Mouse (Mus musculus) forebrain, embryonic 11.5 days (tissue): ENCODE data around the gene Ppp1r1a. TPM values are rescaled to one million over a fixed set of nuclear protein-coding genes. Genes with fewer than 3 reads are reported as not detected.

ENCODE experiments used
- ATAC-seq: fragments of 200-750 bp; cut with Nextera tagmentation; replicated peaks from 2 replicates; pipeline ENCODE4 v1.8.0; 2017; ENCODE audit warnings: moderate TSS enrichment; ENCODE audit not compliant: low FRiP score
- DNase-seq: peaks from one replicate; pipeline ENCODE4 v3.0.0-alpha.2; 2017; ENCODE audit warnings: low spot score
- H3K27ac ChIP-seq: fragments of 300-500 bp; sonication (generic); 2 replicates; pipeline ENCODE4 v1.5.1; 2014; ENCODE audit warnings: low read depth, low read length
- H3K27me3 ChIP-seq: fragments of 300-500 bp; sonication (generic); 2 replicates; pipeline ENCODE4 v1.6.1; 2014; ENCODE audit warnings: mild to moderate bottlenecking, low read length, mixed read lengths; ENCODE audit not compliant: control insufficient read depth, insufficient read depth
- H3K36me3 ChIP-seq: fragments of 300-500 bp; sonication (generic); 2 replicates; pipeline ENCODE4 v1.6.1; 2014; ENCODE audit warnings: mild to moderate bottlenecking, low read length, moderate library complexity, mixed read lengths; ENCODE audit not compliant: control insufficient read depth, insufficient read depth
- H3K4me1 ChIP-seq: fragments of 300-500 bp; sonication (generic); replicated peaks from 2 replicates; pipeline ENCODE4 v1.6.1; 2014; ENCODE audit warnings: low read length, mixed read lengths; ENCODE audit not compliant: control insufficient read depth, insufficient read depth
- H3K4me2 ChIP-seq: fragments of 300-500 bp; sonication (generic); 2 replicates; pipeline ENCODE4 v1.6.1; 2014; ENCODE audit warnings: low read depth, mild to moderate bottlenecking, low read length, moderate library complexity, mixed read lengths; ENCODE audit not compliant: severe bottlenecking
- H3K4me3 ChIP-seq: fragments of 300-500 bp; sonication (generic); 2 replicates; pipeline ENCODE4 v1.5.1; 2014; ENCODE audit warnings: low read depth, low read length
- H3K9ac ChIP-seq: fragments of 300-500 bp; sonication (generic); 2 replicates; pipeline ENCODE4 v1.6.1; 2014; ENCODE audit warnings: low read length
- H3K9me3 ChIP-seq: fragments of 300-500 bp; sonication (generic); 2 replicates; pipeline ENCODE4 v1.6.1; 2016; ENCODE audit warnings: low read length, mixed read lengths; ENCODE audit not compliant: control insufficient read depth
- WGBS: fragments of 180-500 bp; shearing (Covaris S2); extraction: QIAGEN DNeasy Blood & Tissue Kit; methylation state at CpG from one replicate; pipeline ENCODE4 v1.1.7; 2014; 5-methylcytosine and 5-hydroxymethylcytosine counted together
- polyA plus RNA-seq: library from polyadenylated mRNA; unstranded; fragments of >200 nt; fragmentation: Nextera tagmentation; extraction: Ambion mirVana; gene quantifications from 2 replicates; pipeline ENCODE4 v1.2.1, GENCODE M21; 2014

The Ppp1r1a gene
- 38.8 and 43.7 TPM in 2 replicates for polyA plus RNA-seq

DNA sequence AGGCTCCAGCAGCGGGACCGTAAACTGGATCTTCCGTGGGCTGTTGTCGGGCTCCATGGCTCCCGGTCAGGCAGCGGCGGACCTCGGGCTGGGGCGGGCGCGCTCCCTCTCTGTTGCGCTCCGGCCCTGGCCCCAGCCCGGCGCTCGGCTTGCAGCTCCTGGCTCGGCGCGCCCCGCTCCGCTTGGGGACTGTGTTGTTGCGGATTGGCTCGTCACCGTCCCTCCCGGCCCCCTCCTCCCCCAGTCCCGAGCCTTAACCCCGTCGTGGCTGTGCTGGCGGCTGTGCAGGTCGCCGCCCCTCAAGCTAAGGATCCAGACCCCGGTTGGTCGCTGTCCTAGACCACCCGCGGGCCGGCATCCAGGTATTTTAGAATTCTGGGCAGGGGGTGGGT is at the start of gene Ppp1r1a:
TSS of gene Ppp1r1a (minus strand) at position 182 of the 392 bp plus-strand sequence.
- no peaks in the 10 kb centered on the region for H3K27me3 ChIP-seq

DNA sequence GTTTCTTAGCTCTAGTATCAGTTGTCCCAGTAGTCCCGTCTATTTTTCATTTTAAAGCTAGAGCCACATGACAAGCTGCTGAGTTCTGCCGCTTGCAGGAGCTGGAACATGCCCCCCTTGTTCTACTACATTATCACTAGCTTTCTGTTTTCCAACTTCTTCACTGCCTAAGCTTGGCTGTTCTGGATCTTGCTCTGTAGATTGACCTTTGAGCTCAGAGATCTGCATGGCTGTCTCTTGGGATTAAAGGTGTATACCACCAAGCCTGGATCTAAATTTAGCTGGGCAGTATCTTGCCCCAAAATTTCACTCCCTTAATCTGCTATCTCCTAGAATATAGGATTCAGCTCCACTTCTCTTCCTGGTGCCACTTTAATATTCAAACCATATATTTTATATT is 48.1 kb upstream of the Ppp1r1a start:
- no peak overlapping the region for H3K9ac ChIP-seq
- WGBS = 86% methylated on average over 2 of the region's 2 CpGs
- no peaks in the 10 kb centered on the region for H3K27me3 ChIP-seq

More for the DNA sequence above, at the start of gene Ppp1r1a:
- Histone ChIP-seq H3K27ac (no peak within 1 kb of the TSS), H3K4me2 (peak within 1 kb of the TSS; percentile 94), H3K9me3 (no peaks in the 10 kb centered on the region), H3K4me3 (peak within 1 kb of the TSS; percentile 75), H3K36me3 (no peaks in the 10 kb centered on the region), H3K4me1 (no peaks in the 10 kb centered on the region; the same call in 1 of the 2 replicates), H3K9ac (peak within 1 kb of the TSS; percentile 70)
- DNase-seq (peak; percentile 90), ATAC-seq (peak; percentile 90)
- WGBS = under 1% methylated on average over 31 of the region's 36 CpGs

DNA sequence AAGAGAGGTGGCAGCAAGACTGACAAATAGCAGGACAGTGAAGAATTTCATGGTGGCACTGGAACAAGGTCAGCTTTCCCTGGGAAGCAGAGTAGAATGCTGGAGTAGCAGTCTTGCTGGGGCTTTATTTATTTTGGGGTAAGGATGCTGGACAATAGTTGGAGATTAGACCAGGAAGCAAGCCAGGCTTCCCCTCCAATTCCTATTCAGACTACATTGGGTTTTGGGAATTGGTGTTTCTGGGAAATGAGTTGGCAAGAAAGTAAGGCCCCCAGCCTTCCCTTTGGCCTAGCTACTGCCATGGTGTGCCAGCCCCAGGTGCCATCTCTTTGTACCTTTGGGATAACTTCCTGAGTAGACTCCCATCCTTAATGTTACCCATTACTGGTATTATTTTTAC is 27.2 kb upstream of the Ppp1r1a start, which contains the start of gene Glycam1:
TSS of gene Glycam1 (minus strand) at position 101 of the 400 bp plus-strand sequence.
- no peaks in the 10 kb centered on the region for H3K4me1 ChIP-seq
- no peaks in the 10 kb centered on the region for H3K36me3 ChIP-seq
- DNase-seq (no peak), ATAC-seq (no peak)
- no peak within 1 kb of the TSS for H3K4me2 ChIP-seq
- H3K9me3 ChIP-seq = no peaks in the 10 kb centered on the region
- H3K27me3 ChIP-seq = no peaks in the 10 kb centered on the region
- H3K9ac ChIP-seq = no peak within 1 kb of the TSS
- H3K27ac ChIP-seq = no peak within 1 kb of the TSS
- H3K4me3 ChIP-seq = no peak within 1 kb of the TSS

More for the DNA sequence above, 48.1 kb upstream of the Ppp1r1a start:
- H3K27ac ChIP-seq = no peak overlapping the region
- no peak overlapping the region for H3K4me2 ChIP-seq
- no peaks in the 10 kb centered on the region for H3K36me3 ChIP-seq
- ATAC-seq (no peak), DNase-seq (no peak)
- no peaks in the 10 kb centered on the region for H3K4me1 ChIP-seq
- H3K4me3 ChIP-seq = no peak overlapping the region
- no peaks in the 10 kb centered on the region for H3K9me3 ChIP-seq

DNA sequence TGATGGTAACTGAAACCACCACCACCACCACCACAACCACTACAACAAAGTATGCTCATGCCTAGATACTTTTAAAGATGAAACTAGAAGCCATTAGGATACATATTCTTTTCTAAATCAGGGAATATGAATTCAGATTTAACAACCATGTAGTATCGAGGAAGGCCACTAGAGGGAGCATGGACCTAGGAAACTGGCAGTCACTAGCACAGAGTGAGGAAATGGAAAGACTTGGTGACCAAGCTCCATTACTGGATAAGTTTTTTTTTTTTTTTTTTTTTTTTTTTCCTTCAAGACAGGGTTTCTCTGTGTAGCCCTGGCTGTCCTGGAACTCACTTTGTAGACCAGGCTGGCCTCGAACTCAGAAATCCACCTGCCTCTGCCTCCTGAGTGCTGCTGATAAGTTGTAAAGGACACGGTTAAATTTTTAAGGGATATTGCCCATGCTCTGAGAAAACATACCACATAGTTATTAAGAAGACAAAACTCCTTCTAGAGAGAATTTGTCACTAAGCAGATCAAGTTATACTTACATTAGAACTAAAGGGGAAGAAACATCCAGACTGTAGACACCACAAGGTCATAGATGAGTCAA is 14.4 kb upstream of the Ppp1r1a start:
- WGBS = 57% methylated on average over 3 of the region's 3 CpGs
- H3K27ac ChIP-seq = no peak overlapping the region
- H3K9me3 ChIP-seq = no peaks in the 10 kb centered on the region
- no peaks in the 10 kb centered on the region for H3K36me3 ChIP-seq
- no peak overlapping the region for H3K4me2 ChIP-seq
- no peaks in the 10 kb centered on the region for H3K4me1 ChIP-seq
- no peak overlapping the region for H3K4me3 ChIP-seq
- DNase-seq = no peak
- H3K27me3 ChIP-seq = no peaks in the 10 kb centered on the region
- H3K9ac ChIP-seq = no peak overlapping the region
- peak; percentile 76 for ATAC-seq

DNA sequence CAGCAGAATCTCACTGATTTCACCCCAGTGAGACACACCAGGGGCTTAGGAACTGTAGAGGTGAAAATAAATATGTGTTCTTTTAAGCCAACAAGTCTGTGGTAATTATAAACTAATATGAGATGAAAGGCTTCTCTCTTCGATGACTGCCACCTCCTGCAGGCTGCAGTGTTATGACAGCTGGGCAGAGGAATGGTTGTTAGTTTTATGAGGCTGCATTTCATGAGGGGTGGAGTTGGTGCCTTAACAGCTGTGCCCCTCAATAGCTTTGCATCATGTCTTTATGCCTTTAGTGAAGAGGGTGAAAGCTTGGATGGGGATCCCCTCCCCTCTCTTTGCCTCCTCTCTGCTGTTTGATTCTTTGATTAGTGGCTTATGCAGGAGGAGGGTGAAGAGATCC is 13.2 kb upstream of the Ppp1r1a start:
- WGBS = 50% methylated on average over 1 of the region's 1 CpGs
- H3K9me3 ChIP-seq = no peaks in the 10 kb centered on the region
- DNase-seq = no peak

DNA sequence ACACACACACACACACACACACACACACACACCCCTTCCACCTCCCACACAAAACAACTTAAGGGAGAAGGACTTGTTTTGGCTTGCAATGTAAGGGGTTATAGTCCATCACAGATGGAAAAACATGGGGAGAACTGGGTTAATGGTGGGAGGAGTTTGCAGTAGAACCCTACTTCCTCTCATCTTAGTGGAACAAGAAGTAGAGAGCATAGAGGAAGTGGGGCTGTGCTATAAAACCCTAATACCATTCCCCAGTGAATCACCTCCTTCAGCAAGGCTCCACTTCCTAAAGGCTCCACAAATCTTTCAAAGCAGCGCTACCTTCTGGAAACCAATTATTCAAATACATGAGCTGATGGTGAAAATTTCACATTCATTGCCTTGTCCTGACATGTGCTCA is 11.7 kb upstream of the Ppp1r1a start:
- Histone ChIP-seq H3K4me2 (no peak overlapping the region), H3K4me3 (no peak overlapping the region), H3K9ac (no peak overlapping the region), H3K4me1 (no peaks in the 10 kb centered on the region), H3K27ac (no peak overlapping the region), H3K36me3 (no peaks in the 10 kb centered on the region), H3K9me3 (no peaks in the 10 kb centered on the region), H3K27me3 (no peaks in the 10 kb centered on the region)
- DNase-seq = no peak
- no peak for ATAC-seq
- WGBS = 93% methylated on average over 1 of the region's 1 CpGs

More for the DNA sequence above, 13.2 kb upstream of the Ppp1r1a start:
- Histone ChIP-seq H3K27me3 (no peaks in the 10 kb centered on the region), H3K27ac (no peak overlapping the region), H3K4me1 (no peaks in the 10 kb centered on the region), H3K4me2 (no peak overlapping the region), H3K36me3 (no peaks in the 10 kb centered on the region), H3K9ac (no peak overlapping the region), H3K4me3 (no peak overlapping the region)
- no peak for ATAC-seq

DNA sequence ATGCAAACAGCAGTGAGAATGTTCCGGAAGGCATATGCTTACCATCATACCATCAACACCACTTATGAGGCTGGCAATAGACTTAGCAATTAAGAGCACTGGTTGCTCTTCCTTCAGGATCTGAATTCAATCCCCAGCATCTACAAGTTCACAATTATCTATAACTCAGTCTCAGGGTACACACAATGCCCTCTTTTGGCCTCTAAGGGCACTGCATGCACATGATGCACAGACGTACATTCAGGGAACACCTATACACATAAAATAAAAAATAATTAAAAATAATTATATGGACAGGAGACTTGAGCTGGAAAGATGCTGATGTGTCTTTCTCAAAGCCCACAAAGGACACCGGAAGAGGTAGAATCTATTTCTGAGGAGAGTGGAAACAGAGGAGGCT is 10.2 kb upstream of the Ppp1r1a start:
- Histone ChIP-seq H3K9me3 (no peaks in the 10 kb centered on the region), H3K36me3 (no peaks in the 10 kb centered on the region), H3K4me3 (no peak overlapping the region), H3K4me2 (no peak overlapping the region), H3K27me3 (no peaks in the 10 kb centered on the region), H3K27ac (no peak overlapping the region), H3K4me1 (no peaks in the 10 kb centered on the region), H3K9ac (no peak overlapping the region)
- no peak for DNase-seq
- ATAC-seq = no peak
- 89% methylated on average over 3 of the region's 3 CpGs for WGBS

DNA sequence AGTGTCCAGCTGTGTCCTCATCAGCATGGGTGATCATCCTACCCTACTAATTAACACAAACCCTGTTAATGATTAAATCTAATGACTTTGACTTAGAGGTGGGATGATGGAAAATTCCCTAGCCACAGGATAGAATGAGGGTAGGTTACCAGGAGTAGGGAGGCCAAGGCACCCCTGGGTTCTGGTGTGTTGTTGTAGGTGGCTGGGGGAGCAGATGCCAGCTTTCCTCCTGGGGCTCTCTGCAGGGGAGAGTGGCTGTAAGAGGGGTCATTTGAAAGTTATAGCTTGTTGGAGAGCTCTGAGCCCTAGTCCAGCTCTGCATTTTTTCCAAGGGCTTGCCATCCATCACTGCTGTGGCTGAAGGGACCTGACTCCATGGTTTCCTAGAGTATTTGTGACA is 4.7 kb upstream of the Ppp1r1a start:
- no peak overlapping the region for H3K9ac ChIP-seq
- no peaks in the 10 kb centered on the region for H3K36me3 ChIP-seq
- no peak overlapping the region for H3K4me2 ChIP-seq
- H3K4me3 ChIP-seq = no peak overlapping the region
- ATAC-seq (no peak), DNase-seq (no peak)
- H3K9me3 ChIP-seq = no peaks in the 10 kb centered on the region
- H3K27me3 ChIP-seq = no peaks in the 10 kb centered on the region
- H3K27ac ChIP-seq = no peak overlapping the region
- no peaks in the 10 kb centered on the region for H3K4me1 ChIP-seq

DNA sequence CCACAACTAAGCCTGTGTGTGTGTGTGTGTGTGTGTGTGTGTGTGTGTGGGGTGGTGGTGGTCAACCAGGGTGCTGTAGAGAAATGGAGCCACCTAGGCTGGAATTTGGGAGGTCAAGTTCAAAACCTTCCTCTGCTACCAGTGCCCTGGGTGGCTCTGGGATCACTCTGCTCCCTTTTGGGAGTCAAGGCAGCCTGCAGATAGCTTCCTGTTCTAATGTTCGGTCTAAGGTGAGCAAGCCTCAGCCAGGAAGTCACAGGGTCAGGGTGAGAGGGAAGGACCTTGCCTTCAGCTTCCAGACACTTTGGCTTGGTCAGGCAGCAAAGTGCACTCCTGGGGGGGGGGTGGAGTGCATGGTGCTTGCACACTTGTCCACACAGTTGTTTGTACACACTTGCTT is 2.8 kb upstream of the Ppp1r1a start:
- H3K27me3 ChIP-seq = no peaks in the 10 kb centered on the region
- no peak overlapping the region for H3K4me2 ChIP-seq
- no peaks in the 10 kb centered on the region; the same call in 1 of the 2 replicates for H3K4me1 ChIP-seq
- no peak for ATAC-seq
- no peak overlapping the region for H3K27ac ChIP-seq
- DNase-seq = peak; percentile 38
- H3K36me3 ChIP-seq = no peaks in the 10 kb centered on the region
- WGBS = 85% methylated on average over 1 of the region's 1 CpGs
- no peaks in the 10 kb centered on the region for H3K9me3 ChIP-seq
- H3K9ac ChIP-seq = no peak overlapping the region
- H3K4me3 ChIP-seq = no peak overlapping the region
